Mouse (Mus musculus) left cerebral cortex, postnatal 36 days (tissue): ENCODE measurements around the gene Nde1. TPM values are rescaled to one million over a fixed set of nuclear protein-coding genes. Genes with fewer than 3 reads are reported as not detected.

Experiments used
- DNase-seq, 2 experiments: peaks; one replicate each; pipeline ENCODE4 v3.0.0; 2021 to 2022; ENCODE audit warnings: low spot score in 2 of 2, mixed read lengths in 1 of 2
- intact Hi-C: fragments of 180-260 bp; cut with DNase I; formaldehyde crosslinking; loops from one replicate; pipeline ENCODE4 v1.15.1; 2025
- total RNA-seq, 2 experiments: library from RNA; stranded (reverse); gene quantifications; 2 replicates each; pipeline ENCODE4 v1.2.3; 2021

Gene Nde1
- total RNA-seq, 2 experiments from 2014 or later = 18.8 to 20.9 TPM

- intact Hi-C loops = loop anchor here (1.0 kb wide), 1 partner anchor 256 kb away; the partner anchor contains the start of genes Mpv17l and Pdxdc1
- peak; percentile 95 to 96 for DNase-seq
These were observed 3.9 kb upstream of the Nde1 start for GRCm38 (mm10) chr16:14158936-14159745.

GRCm38 (mm10) chr16:14159746-14160131 is 3.3 kb upstream of the Nde1 start:
- intact Hi-C loops = loop anchor here (1.0 kb wide), 1 partner anchor 256 kb away; the partner anchor contains the start of genes Mpv17l and Pdxdc1

GRCm38 (mm10) chr16:14160941-14161340 is 2.1 kb upstream of the Nde1 start:
- intact Hi-C loops = no loop called here
- no peak for DNase-seq

More at GRCm38 (mm10) chr16:14159746-14160131, 3.3 kb upstream of the Nde1 start:
- peak in 1 of 2 experiments; percentile 72 for DNase-seq

- DNase-seq = no peak
- intact Hi-C loops = no loop called here
These were observed 656 bp downstream of the Nde1 start for GRCm38 (mm10) chr16:14163731-14164130.

- intact Hi-C loops = no loop called here
These were observed 3.4 kb downstream of the Nde1 start for GRCm38 (mm10) chr16:14166490-14166889.

GRCm38 (mm10) chr16:14169706-14170105 is 6.6 kb downstream of the Nde1 start:
- intact Hi-C loops = no loop called here

More at GRCm38 (mm10) chr16:14166490-14166889, 3.4 kb downstream of the Nde1 start:
- DNase-seq = no peak

GRCm38 (mm10) chr16:14178041-14178440 is 15.0 kb downstream of the Nde1 start:
- DNase-seq = no peak
- intact Hi-C loops = no loop called here

More at GRCm38 (mm10) chr16:14169706-14170105, 6.6 kb downstream of the Nde1 start:
- DNase-seq = no peak

GRCm38 (mm10) chr16:14180163-14180733 is 17.2 kb downstream of the Nde1 start:
- no peak for DNase-seq
- intact Hi-C loops = no loop called here

GRCm38 (mm10) chr16:14182360-14182759 is 19.3 kb downstream of the Nde1 start:
- intact Hi-C loops = no loop called here
- no peak for DNase-seq

- DNase-seq = no peak
- intact Hi-C loops = no loop called here
These were observed 20.8 kb downstream of the Nde1 start for GRCm38 (mm10) chr16:14183856-14184255.

GRCm38 (mm10) chr16:14185516-14185915 is 22.4 kb downstream of the Nde1 start:
- DNase-seq = no peak

GRCm38 (mm10) chr16:14194164-14194950 is 31.3 kb downstream of the Nde1 start:
- no peak for DNase-seq
- intact Hi-C loops = no loop called here

More at GRCm38 (mm10) chr16:14185516-14185915, 22.4 kb downstream of the Nde1 start:
- intact Hi-C loops = no loop called here

- intact Hi-C loops = no loop called here
- peak; percentile 26 to 33 for DNase-seq
These were observed 32.4 kb downstream of the Nde1 start for GRCm38 (mm10) chr16:14195427-14195826.

GRCm38 (mm10) chr16:14198798-14199197 is 35.7 kb downstream of the Nde1 start:
- intact Hi-C loops = no loop called here
- no peak for DNase-seq

- intact Hi-C loops = no loop called here
- peak; percentile 23 to 28 for DNase-seq
These were observed 52.1 kb downstream of the Nde1 start for GRCm38 (mm10) chr16:14215156-14215555.

- intact Hi-C loops = loop anchor here (1.0 kb wide), 1 partner anchor 256 kb away; no protein-coding TSS in a partner anchor
- DNase-seq = peak; percentile 53 to 73
These were observed 74.1 kb downstream of the Nde1 start for GRCm38 (mm10) chr16:14237100-14237723.

GRCm38 (mm10) chr16:14242059-14242458 is 79.0 kb downstream of the Nde1 start:
- intact Hi-C loops = no loop called here
- DNase-seq = no peak
